8 mouse cellular contexts compared by ENCODE assay signal in genomic region chrX:134585103-134586002, GRCm38 (mm10). TPM values are rescaled to one million over a fixed set of nuclear protein-coding genes. Genes with fewer than 3 reads are reported as not detected.
A peak's percentile ranks its signal among the peaks of the same experiment; 100 is the strongest.
DNase-seq lines count a peak whose midpoint lies in the region; ATAC-seq lines count a peak whose summit lies in the region.

TSS of gene Rpl36a (plus strand) at chrX:134585654.

- H3K4me2 ChIP-seq in heart, embryonic 13.5 days = peak within 1 kb of the TSS; percentile 74
- peak within 1 kb of the TSS; percentile 68 for H3K4me2 ChIP-seq in liver, embryonic 12.5 days
- peak within 1 kb of the TSS; percentile 53 for H3K4me2 ChIP-seq in stomach, embryonic 15.5 days

- no peaks in the 10 kb centered on the region for H3K9me3 ChIP-seq in heart, embryonic 13.5 days
- no peaks in the 10 kb centered on the region for H3K9me3 ChIP-seq in liver, embryonic 12.5 days (replicated peaks)
- H3K9me3 ChIP-seq in stomach, embryonic 15.5 days = no peaks in the 10 kb centered on the region

- peak within 1 kb of the TSS; percentile 88 for H3K9ac ChIP-seq in heart, embryonic 13.5 days
- H3K9ac ChIP-seq in liver, embryonic 12.5 days = peak within 1 kb of the TSS; percentile 78
- peak within 1 kb of the TSS; percentile 25; the same call in 1 of the 2 replicates for H3K9ac ChIP-seq in stomach, embryonic 15.5 days

- H3K4me1 ChIP-seq in brown adipose tissue, adult 24 weeks (ENCODE audit: control insufficient read depth, insufficient read depth, insufficient read length, low read length) = peaks cover 3% of the 10 kb centered on the region; the same call in 1 of the 2 replicates
- peaks cover 8% of the 10 kb centered on the region for H3K4me1 ChIP-seq in heart, embryonic 13.5 days
- peaks cover 44% of the 10 kb centered on the region for H3K4me1 ChIP-seq in liver, embryonic 12.5 days
- H3K4me1 ChIP-seq in stomach, embryonic 15.5 days = no peaks in the 10 kb centered on the region

- H3K27me3 ChIP-seq in heart, embryonic 13.5 days (replicated peaks) = no peaks in the 10 kb centered on the region
- H3K27me3 ChIP-seq in liver, embryonic 12.5 days (replicated peaks) = no peaks in the 10 kb centered on the region
- no peaks in the 10 kb centered on the region for H3K27me3 ChIP-seq in stomach, embryonic 15.5 days (replicated peaks)

- H3K4me3 ChIP-seq in brown adipose tissue, adult 24 weeks (ENCODE audit: insufficient read depth, low read depth, low read length) = peak within 1 kb of the TSS; percentile 71
- peak within 1 kb of the TSS; percentile 63 for H3K4me3 ChIP-seq in heart, embryonic 13.5 days
- H3K4me3 ChIP-seq in liver, embryonic 12.5 days = peak within 1 kb of the TSS; percentile 65
- peak within 1 kb of the TSS; percentile 50 for H3K4me3 ChIP-seq in stomach, embryonic 15.5 days (replicated peaks)

- peak; percentile 84 for ATAC-seq in heart, embryonic 13.5 days (ENCODE audit: extremely low read depth, insufficient number of reproducible peaks, low FRiP score, low TSS enrichment)
- ATAC-seq in liver, embryonic 12.5 days = peak; percentile 92
- ATAC-seq in stomach, embryonic 15.5 days (ENCODE audit: insufficient read depth, low FRiP score, low read depth) = peak; percentile 95

- peaks cover 28% of the 10 kb centered on the region for H3K36me3 ChIP-seq in heart, embryonic 13.5 days
- peaks cover 25% of the 10 kb centered on the region for H3K36me3 ChIP-seq in liver, embryonic 12.5 days
- H3K36me3 ChIP-seq in stomach, embryonic 15.5 days = no peaks in the 10 kb centered on the region

- 16% methylated on average over 45 of the region's 45 CpGs for WGBS in heart, embryonic 13.5 days
- 10% methylated on average over 45 of the region's 45 CpGs for WGBS in liver, embryonic 12.5 days (ENCODE audit: insufficient replicate concordance)
- 21% methylated on average over 45 of the region's 45 CpGs for WGBS in stomach, embryonic 15.5 days

- H3K27ac ChIP-seq in brown adipose tissue, adult 24 weeks (replicated peaks; ENCODE audit: low read depth, low read length) = peak within 1 kb of the TSS; percentile 69
- H3K27ac ChIP-seq in heart, embryonic 13.5 days (replicated peaks) = peak within 1 kb of the TSS; percentile 87
- peak within 1 kb of the TSS; percentile 82 for H3K27ac ChIP-seq in liver, embryonic 12.5 days
- peak within 1 kb of the TSS; percentile 80 for H3K27ac ChIP-seq in stomach, embryonic 15.5 days

- DNase-seq in CD4-positive, CD25-positive, alpha-beta regulatory T cell, adult 2 months (ENCODE audit: low read depth, low spot score) = peak; percentile 95
- DNase-seq in fat pad, adult 2 months (ENCODE audit: extremely low read depth, low read depth, low spot score) = peak; percentile 34
- DNase-seq in kidney, postnatal 10 days = peak; percentile 94
- peak; percentile 87 to 89 for DNase-seq in natural killer cell, adult 2 months (ENCODE audit: low spot score in 2 of 2)

RNA-seq across cellular contexts. Expression of gene Rpl36a, which starts in this region (rescaled TPM):
- polyA plus RNA-seq in brown adipose tissue, adult 24 weeks (2012; ENCODE audit: insufficient read depth, insufficient read length, missing spikeins) = 283 and 306 TPM in 2 replicates
- polyA plus RNA-seq in heart, embryonic 13.5 days (2015; fragmentation: Nextera tagmentation; extraction: Ambion mirVana) = 261 and 287 TPM in 2 replicates
- 409 and 421 TPM in 2 replicates for polyA plus RNA-seq in liver, embryonic 12.5 days (2016; fragmentation: Nextera tagmentation; extraction: Ambion mirVana)
- polyA plus RNA-seq in stomach, embryonic 15.5 days (2015; fragmentation: Nextera tagmentation; extraction: Ambion mirVana) = 379 and 399 TPM in 2 replicates

Comparison
In these comparisons a context has a peak if more than half of its experiments do, and no peak if none do; other contexts are left out.
1. Peak in every context shown above with its lines: DNase-seq, ATAC-seq, H3K4me3 ChIP-seq and H3K27ac ChIP-seq.
2. DNase-seq: peak in every context shown above with its lines; median percentile 95 in CD4-positive, CD25-positive, alpha-beta regulatory T cell, adult 2 months; 94 in kidney, postnatal 10 days; 88 in natural killer cell, adult 2 months; 34 in fat pad, adult 2 months.
3. H3K9ac ChIP-seq: peak in every context shown above with its lines; median percentile 88 in heart, embryonic 13.5 days; 78 in liver, embryonic 12.5 days; 25 in stomach, embryonic 15.5 days.